ENCODE assay signal across 8 mouse cellular contexts in genomic region chr5:140616691-140617090, GRCm38 (mm10). TPM values are rescaled to one million over a fixed set of nuclear protein-coding genes. Genes with fewer than 3 reads are reported as not detected.
DNase-seq lines count a peak whose midpoint lies in the region; ATAC-seq lines count a peak whose summit lies in the region.

No protein-coding gene starts in this region.

- peak overlapping the region; percentile 73 for H3K27ac ChIP-seq in liver, embryonic 15.5 days (replicated peaks)

- H3K4me1 ChIP-seq in liver, embryonic 15.5 days (replicated peaks): peaks cover 65% of the 10 kb centered on the region

- no peaks in the 10 kb centered on the region for H3K9me3 ChIP-seq in liver, embryonic 15.5 days (replicated peaks)

- ATAC-seq in common myeloid progenitor, adult 5-6 weeks (replicated peaks; ENCODE audit: low read depth, poor library complexity, severe bottlenecking): peak; percentile 31
- no peak for ATAC-seq in liver, embryonic 15.5 days (ENCODE audit: insufficient read depth)

- peaks cover 9% of the 10 kb centered on the region; the same call in 1 of the 2 replicates for H3K27me3 ChIP-seq in liver, embryonic 15.5 days
- no peaks in the 10 kb centered on the region for H3K27me3 ChIP-seq in splenic B cell, adult 2 months (ENCODE audit: control insufficient read depth, insufficient read depth, low read length, poor library complexity, severe bottlenecking)

- intact Hi-C loops in heart, postnatal 14 days (cut with DNase I): no loop called here

- DNase-seq in heart, adult 9 months (ENCODE audit: low spot score in 2 of 2): peak; percentile 32 to 53
- DNase-seq in heart, postnatal 14 days: no peak
- DNase-seq in A20 (ENCODE audit: low read depth, low spot score): peak; percentile 71
- DNase-seq in splenic B cell, adult 2 months (ENCODE audit: low read depth, low spot score): peak; percentile 83
- DNase-seq in cerebellum, adult 18-20 months: no peak
- DNase-seq in right cerebral cortex, postnatal 36 days (ENCODE audit: low spot score in 2 of 2): no peak

- 30% methylated on average over 9 of the region's 9 CpGs for WGBS in liver, embryonic 15.5 days (ENCODE audit: insufficient replicate concordance)

- no peak overlapping the region for H3K4me2 ChIP-seq in liver, embryonic 15.5 days

- no peak overlapping the region; the same call in 1 of the 2 replicates for H3K9ac ChIP-seq in liver, embryonic 15.5 days

- H3K36me3 ChIP-seq in liver, embryonic 15.5 days (replicated peaks): peaks cover 41% of the 10 kb centered on the region
- H3K36me3 ChIP-seq in splenic B cell, adult 2 months (ENCODE audit: control insufficient read depth, insufficient read depth, low read length, poor library complexity, severe bottlenecking): peaks cover 10% of the 10 kb centered on the region; the same call in 1 of the 2 replicates

- no peak overlapping the region for H3K4me3 ChIP-seq in liver, embryonic 15.5 days (replicated peaks)

RNA-seq across cellular contexts. Expression of gene Lfng, which starts 9.6 kb away (rescaled TPM):
- 10 to 100 TPM; 18.1 to 22.4 TPM for total RNA-seq in heart, postnatal 14 days (2021)
- total RNA-seq in common myeloid progenitor, adult 5-6 weeks (2017): 23.8 and 41.0 TPM in 2 replicates
- 11.0 and 12.9 TPM in 2 replicates for polyA plus RNA-seq in liver, embryonic 15.5 days (2015; fragmentation: Nextera tagmentation; extraction: Ambion mirVana)

RNA-seq across cellular contexts. Expression of gene Ttyh3, which starts 32.1 kb away (rescaled TPM):
- total RNA-seq in heart, postnatal 14 days (2021): 10 to 100 TPM; 31.6 to 31.9 TPM
- total RNA-seq in common myeloid progenitor, adult 5-6 weeks (2017): 14.4 and 20.2 TPM in 2 replicates
- polyA plus RNA-seq in liver, embryonic 15.5 days (2015; fragmentation: Nextera tagmentation; extraction: Ambion mirVana): 6.7 and 7.6 TPM in 2 replicates

RNA-seq across cellular contexts. Expression of gene Grifin, which starts 51.8 kb away (rescaled TPM):
- not detected for total RNA-seq in heart, postnatal 14 days (2021)
- not detected in 2 replicates for total RNA-seq in common myeloid progenitor, adult 5-6 weeks (2017)
- polyA plus RNA-seq in liver, embryonic 15.5 days (2015; fragmentation: Nextera tagmentation; extraction: Ambion mirVana): 1.4 and 1.9 TPM in 2 replicates

Comparison
In these comparisons a context has a peak if more than half of its experiments do, and no peak if none do; other contexts are left out.
1. DNase-seq: peak in heart, adult 9 months (2 of 2), A20 (single experiment) and splenic B cell, adult 2 months (single experiment); none in heart, postnatal 14 days (0 of 2), cerebellum, adult 18-20 months (0 of 2) and right cerebral cortex, postnatal 36 days (0 of 2).